Mouse (Mus musculus): Measurements from ENCODE around the gene Npm1.

Npm1 gene

GRCm38 (mm10) chr11:33162998-33163506 is at the start of gene Npm1:
Npm1 (minus strand) TSS chr11:33163206.
- peak; percentile 100 for DNase-seq

- no peak for DNase-seq
These were observed 44.4 kb upstream of the Npm1 start for GRCm38 (mm10) chr11:33207411-33207810.

- peak; percentile 35 for DNase-seq
These were observed 42.0 kb upstream of the Npm1 start for GRCm38 (mm10) chr11:33204966-33205365.

- peak; percentile 36 for DNase-seq
These were observed 41.3 kb upstream of the Npm1 start for GRCm38 (mm10) chr11:33204329-33204705.

GRCm38 (mm10) chr11:33203383-33204328 is 40.6 kb upstream of the Npm1 start, which contains the start of gene Tlx3:
Tlx3 (minus strand) TSS chr11:33203589.
- DNase-seq, result peak; percentile 84

- DNase-seq, result peak; percentile 53
These were observed 40.0 kb upstream of the Npm1 start for GRCm38 (mm10) chr11:33202972-33203371.

- DNase-seq, result peak; percentile 68
These were observed 39.3 kb upstream of the Npm1 start for GRCm38 (mm10) chr11:33202296-33202695.

- DNase-seq, result no peak
These were observed 38.6 kb upstream of the Npm1 start for GRCm38 (mm10) chr11:33201626-33202010.

- DNase-seq, result peak; percentile 60
These were observed 38.0 kb upstream of the Npm1 start for GRCm38 (mm10) chr11:33200764-33201625.

GRCm38 (mm10) chr11:33199906-33200763 is 37.1 kb upstream of the Npm1 start:
- peak; percentile 46 for DNase-seq

- DNase-seq, result peak; percentile 35
These were observed 36.1 kb upstream of the Npm1 start for GRCm38 (mm10) chr11:33199117-33199514.

GRCm38 (mm10) chr11:33198351-33199116 is 35.5 kb upstream of the Npm1 start:
- DNase-seq, result peak; percentile 18

GRCm38 (mm10) chr11:33197673-33198072 is 34.7 kb upstream of the Npm1 start:
- peak; percentile 56 for DNase-seq

GRCm38 (mm10) chr11:33197133-33197514 is 34.1 kb upstream of the Npm1 start:
- peak; percentile 23 for DNase-seq

GRCm38 (mm10) chr11:33196447-33197132 is 33.6 kb upstream of the Npm1 start:
- peak; percentile 44 for DNase-seq

GRCm38 (mm10) chr11:33195531-33196446 is 32.8 kb upstream of the Npm1 start:
- no peak for DNase-seq

GRCm38 (mm10) chr11:33195061-33195460 is 32.1 kb upstream of the Npm1 start:
- no peak for DNase-seq

GRCm38 (mm10) chr11:33193695-33194094 is 30.7 kb upstream of the Npm1 start:
- no peak for DNase-seq

GRCm38 (mm10) chr11:33181804-33182203 is 18.8 kb upstream of the Npm1 start:
- DNase-seq, result no peak

GRCm38 (mm10) chr11:33180701-33181116 is 17.7 kb upstream of the Npm1 start:
- no peak for DNase-seq

All from cerebellum, adult 8-10 months (tissue).